Mouse (Mus musculus): Measurements from ENCODE around the gene Gpr162.

DNA sequence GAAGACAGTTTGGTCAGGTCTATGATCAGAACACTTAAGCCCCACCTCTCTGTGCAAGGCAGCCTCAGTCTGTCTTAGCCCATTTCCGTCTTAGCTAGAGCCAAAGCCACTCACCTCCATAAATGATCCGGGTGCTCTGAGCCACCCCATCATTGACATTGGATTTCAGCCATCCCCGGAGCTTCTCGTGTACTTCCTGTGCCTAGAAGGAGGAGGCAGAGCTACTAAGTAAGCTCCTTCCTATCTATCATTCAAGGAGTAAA is 52.4 kb downstream of the Gpr162 start:
- TF ChIP-seq CTCF (conservative IDR thresholded peaks at IDR 0.05; ENCODE audit: low read length) (no peak), POU5F1 (IDR thresholded peaks at IDR 0.05; ENCODE audit: borderline replicate concordance, low read length) (no peak), NANOG (IDR thresholded peaks at IDR 0.05; ENCODE audit: borderline replicate concordance, low read length) (no peak)

All from E14TG2a.4 (cell line).